In genomic region chr5:142936336-142936719, GRCm38 (mm10) we compare ENCODE assay signal across 8 mouse cellular contexts. TPM values are rescaled to one million over a fixed set of nuclear protein-coding genes. Genes with fewer than 3 reads are reported as not detected.
DNase-seq lines count a peak whose midpoint lies in the region; ATAC-seq and TF ChIP-seq lines count a peak whose summit lies in the region.

No protein-coding gene starts in this region.

- 0 out of 2 replicates have a peak, but pooled peaks cover 3% of the 10 kb centered on the region for H3K9me3 ChIP-seq in embryonic facial prominence, embryonic 14.5 days (ENCODE audit: control insufficient read depth, low read length)
- no peaks in the 10 kb centered on the region for H3K9me3 ChIP-seq in limb, embryonic 14.5 days (ENCODE audit: control insufficient read depth, low read length)
- no peaks in the 10 kb centered on the region for H3K9me3 ChIP-seq in midbrain, embryonic 16.5 days (replicated peaks; ENCODE audit: control insufficient read depth, low read length, poor library complexity, severe bottlenecking)

- no peaks in the 10 kb centered on the region for H3K4me1 ChIP-seq in embryonic facial prominence, embryonic 14.5 days (ENCODE audit: control insufficient read depth, insufficient read depth, low read length)
- H3K4me1 ChIP-seq in limb, embryonic 14.5 days (ENCODE audit: control insufficient read depth, insufficient read depth, low read length), result peaks cover 6% of the 10 kb centered on the region; the same call in 1 of the 2 replicates
- H3K4me1 ChIP-seq in midbrain, embryonic 16.5 days (ENCODE audit: control insufficient read depth, insufficient read depth, low read length), result no peaks in the 10 kb centered on the region

- H3K27ac ChIP-seq in embryonic facial prominence, embryonic 14.5 days (replicated peaks; ENCODE audit: low read depth, low read length), result no peak overlapping the region
- no peak overlapping the region for H3K27ac ChIP-seq in limb, embryonic 14.5 days (replicated peaks; ENCODE audit: low read depth, low read length)
- no peak overlapping the region for H3K27ac ChIP-seq in midbrain, embryonic 16.5 days (ENCODE audit: low read length)

- peak overlapping the region; percentile 50 for H3K4me2 ChIP-seq in embryonic facial prominence, embryonic 14.5 days (ENCODE audit: low read depth, low read length)
- peak overlapping the region; percentile 47 for H3K4me2 ChIP-seq in limb, embryonic 14.5 days (replicated peaks; ENCODE audit: low read depth, low read length, severe bottlenecking)
- H3K4me2 ChIP-seq in midbrain, embryonic 16.5 days (ENCODE audit: low read length), result peak overlapping the region; percentile 35; the same call in 1 of the 2 replicates

- DNase-seq in 416B (ENCODE audit: low read depth), result peak; percentile 77
- DNase-seq in adrenal gland, postnatal 36 days, result peak; percentile 86 to 87
- DNase-seq in embryonic facial prominence, embryonic 14.5 days (ENCODE audit: low spot score), result peak; percentile 65
- DNase-seq in heart, adult 9 months (ENCODE audit: low spot score in 2 of 2), result peak; percentile 59 to 78
- DNase-seq in kidney, adult 9 months, result peak; percentile 82
- peak; percentile 76 for DNase-seq in limb, embryonic 14.5 days (ENCODE audit: low spot score)
- DNase-seq in spleen, postnatal 10 days (ENCODE audit: low spot score in 2 of 2), result peak; percentile 89 to 92

- 3% methylated on average over 17 of the region's 17 CpGs for WGBS in embryonic facial prominence, embryonic 14.5 days
- WGBS in limb, embryonic 14.5 days, result 4% methylated on average over 17 of the region's 17 CpGs
- 2% methylated on average over 17 of the region's 17 CpGs for WGBS in midbrain, embryonic 16.5 days

- TF ChIP-seq POLR2A in limb, embryonic 14.5 days (IDR thresholded peaks at IDR 0.05; ENCODE audit: borderline replicate concordance, extremely low read depth, insufficient read depth, insufficient read length), result no peak

- peak overlapping the region; percentile 60 for H3K9ac ChIP-seq in embryonic facial prominence, embryonic 14.5 days (ENCODE audit: low read depth, low read length)
- peak overlapping the region; percentile 50 for H3K9ac ChIP-seq in limb, embryonic 14.5 days (ENCODE audit: low read depth, low read length, severe bottlenecking)
- H3K9ac ChIP-seq in midbrain, embryonic 16.5 days (ENCODE audit: low read depth, low read length), result no peak overlapping the region; the same call in 1 of the 2 replicates

- no peaks in the 10 kb centered on the region for H3K27me3 ChIP-seq in embryonic facial prominence, embryonic 14.5 days (replicated peaks; ENCODE audit: control insufficient read depth, insufficient read depth, low read length)
- no peaks in the 10 kb centered on the region for H3K27me3 ChIP-seq in limb, embryonic 14.5 days (ENCODE audit: control insufficient read depth, insufficient read depth, low read length)
- no peaks in the 10 kb centered on the region for H3K27me3 ChIP-seq in midbrain, embryonic 16.5 days (ENCODE audit: control insufficient read depth, insufficient read depth, low read depth, low read length)

- no peaks in the 10 kb centered on the region for H3K36me3 ChIP-seq in embryonic facial prominence, embryonic 14.5 days (ENCODE audit: control insufficient read depth, insufficient read depth, low read length)
- H3K36me3 ChIP-seq in limb, embryonic 14.5 days (ENCODE audit: control insufficient read depth, insufficient read depth, low read length), result no peaks in the 10 kb centered on the region
- no peaks in the 10 kb centered on the region for H3K36me3 ChIP-seq in midbrain, embryonic 16.5 days (ENCODE audit: control insufficient read depth, insufficient read depth, low read length)

- 0 out of 2 replicates have a peak overlapping the region, but pooled peaks have one; percentile 12 for H3K4me3 ChIP-seq in embryonic facial prominence, embryonic 14.5 days (ENCODE audit: low read depth, low read length)
- H3K4me3 ChIP-seq in limb, embryonic 14.5 days (replicated peaks; ENCODE audit: low read length), result peak overlapping the region; percentile 10; the same call in 1 of the 2 replicates
- no peak overlapping the region for H3K4me3 ChIP-seq in midbrain, embryonic 16.5 days (ENCODE audit: low read depth, low read length)

- ATAC-seq in embryonic facial prominence, embryonic 14.5 days (ENCODE audit: low read depth), result no peak
- peak; percentile 75 for ATAC-seq in limb, embryonic 14.5 days (ENCODE audit: low FRiP score, low read depth)
- peak; percentile 25; the same call in 1 of the 2 replicates for ATAC-seq in midbrain, embryonic 16.5 days

RNA-seq across cellular contexts. Expression of gene Fscn1, which starts 23.8 kb away (rescaled TPM):
- 10 to 100 TPM; 33.6 to 42.0 TPM for total RNA-seq in adrenal gland, postnatal 36 days (2021)
- polyA plus RNA-seq in embryonic facial prominence, embryonic 14.5 days (2014; fragmentation: Nextera tagmentation; extraction: Ambion mirVana), result 338 and 413 TPM in 2 replicates
- 395 and 512 TPM in 2 replicates for polyA plus RNA-seq in limb, embryonic 14.5 days (2012; rRNA removed)
- 356 and 368 TPM in 2 replicates for polyA plus RNA-seq in limb, embryonic 14.5 days (2014; fragmentation: Nextera tagmentation; extraction: Ambion mirVana)
- polyA plus RNA-seq in midbrain, embryonic 16.5 days (2015; fragmentation: Nextera tagmentation; extraction: Ambion mirVana), result 493 and 557 TPM in 2 replicates

RNA-seq across cellular contexts. Expression of gene Actb, which starts 29.8 kb away (rescaled TPM):
- total RNA-seq in adrenal gland, postnatal 36 days (2021), result 1,000 to 10,000 TPM; 3,336 to 3,351 TPM
- polyA plus RNA-seq in embryonic facial prominence, embryonic 14.5 days (2014; fragmentation: Nextera tagmentation; extraction: Ambion mirVana), result 12,527 and 12,883 TPM in 2 replicates
- polyA plus RNA-seq in limb, embryonic 14.5 days (2012; rRNA removed), result 2,733 and 3,354 TPM in 2 replicates
- polyA plus RNA-seq in limb, embryonic 14.5 days (2014; fragmentation: Nextera tagmentation; extraction: Ambion mirVana), result 14,101 and 14,367 TPM in 2 replicates
- polyA plus RNA-seq in midbrain, embryonic 16.5 days (2015; fragmentation: Nextera tagmentation; extraction: Ambion mirVana), result 13,967 and 14,266 TPM in 2 replicates

RNA-seq across cellular contexts. Expression of gene Fbxl18, which starts 41.1 kb away (rescaled TPM):
- 10 to 100 TPM; 10.8 to 13.9 TPM for total RNA-seq in adrenal gland, postnatal 36 days (2021)
- polyA plus RNA-seq in embryonic facial prominence, embryonic 14.5 days (2014; fragmentation: Nextera tagmentation; extraction: Ambion mirVana), result 9.2 and 9.4 TPM in 2 replicates
- polyA plus RNA-seq in limb, embryonic 14.5 days (2012; rRNA removed), result 12.5 and 21.1 TPM in 2 replicates
- 9.4 and 10.2 TPM in 2 replicates for polyA plus RNA-seq in limb, embryonic 14.5 days (2014; fragmentation: Nextera tagmentation; extraction: Ambion mirVana)
- 29.9 and 35.1 TPM in 2 replicates for polyA plus RNA-seq in midbrain, embryonic 16.5 days (2015; fragmentation: Nextera tagmentation; extraction: Ambion mirVana)
